Mouse (Mus musculus): ENCODE measurements around the gene Npcd. TPM values are rescaled to one million over a fixed set of nuclear protein-coding genes. Genes with fewer than 3 reads are reported as not detected.
"Not testable (repeated sequence)": the region's sequence is repeated elsewhere in the genome, so short reads cannot be mapped to it uniquely, and the experiment has no call there.

Npcd gene
- polyA plus RNA-seq, 1 experiment from 2014 or later = 0.64 TPM

- Histone ChIP-seq H3K9ac (ENCODE audit: low read depth, low read length) (no peak overlapping the region), H3K36me3 (ENCODE audit: control insufficient read depth, insufficient read depth, low read length) (peaks cover 6% of the 10 kb centered on the region; the same call in 1 of the 2 replicates), H3K27ac (ENCODE audit: low read depth, low read length) (no peak overlapping the region), H3K4me1 (ENCODE audit: control insufficient read depth, insufficient read depth, low read length) (peaks cover 20% of the 10 kb centered on the region; the same call in 1 of the 2 replicates), H3K4me3 (ENCODE audit: low read depth, low read length) (no peak overlapping the region), H3K27me3 (ENCODE audit: control insufficient read depth, insufficient read depth, low read length) (no peaks in the 10 kb centered on the region), H3K9me3 (replicated peaks; ENCODE audit: control insufficient read depth, low read length) (no peaks in the 10 kb centered on the region), H3K4me2 (no peak overlapping the region)
- ATAC-seq (replicated peaks; ENCODE audit: insufficient number of reproducible peaks, low FRiP score, low TSS enrichment) = no peak
- 76% methylated on average over 9 of the region's 9 CpGs for WGBS (ENCODE audit: insufficient replicate concordance)
Measured at GRCm38 (mm10) chr15:79826221-79826935, 7.7 kb downstream of the Npcd start.

GRCm38 (mm10) chr15:79825146-79825825 lies 8.8 kb downstream of the Npcd start:
- Histone ChIP-seq H3K4me3 (ENCODE audit: low read depth, low read length) (no peak overlapping the region), H3K27ac (ENCODE audit: low read depth, low read length) (no peak overlapping the region), H3K4me2 (no peak overlapping the region), H3K27me3 (ENCODE audit: control insufficient read depth, insufficient read depth, low read length) (no peaks in the 10 kb centered on the region), H3K9ac (ENCODE audit: low read depth, low read length) (no peak overlapping the region), H3K9me3 (replicated peaks; ENCODE audit: control insufficient read depth, low read length) (no peaks in the 10 kb centered on the region), H3K4me1 (ENCODE audit: control insufficient read depth, insufficient read depth, low read length) (peaks cover 20% of the 10 kb centered on the region; the same call in 1 of the 2 replicates), H3K36me3 (ENCODE audit: control insufficient read depth, insufficient read depth, low read length) (peaks cover 6% of the 10 kb centered on the region; the same call in 1 of the 2 replicates)
- ATAC-seq (replicated peaks; ENCODE audit: insufficient number of reproducible peaks, low FRiP score, low TSS enrichment) = no peak
- 55% methylated on average over 14 of the region's 14 CpGs for WGBS (ENCODE audit: insufficient replicate concordance)

GRCm38 (mm10) chr15:79823588-79824280 lies 10.3 kb downstream of the Npcd start:
- 62% methylated on average over 19 of the region's 19 CpGs for WGBS (ENCODE audit: insufficient replicate concordance)
- ATAC-seq (replicated peaks; ENCODE audit: insufficient number of reproducible peaks, low FRiP score, low TSS enrichment) = no peak
- Histone ChIP-seq H3K9ac (ENCODE audit: low read depth, low read length) (no peak overlapping the region), H3K27me3 (ENCODE audit: control insufficient read depth, insufficient read depth, low read length) (no peaks in the 10 kb centered on the region), H3K9me3 (replicated peaks; ENCODE audit: control insufficient read depth, low read length) (no peaks in the 10 kb centered on the region), H3K27ac (ENCODE audit: low read depth, low read length) (no peak overlapping the region), H3K4me3 (ENCODE audit: low read depth, low read length) (no peak overlapping the region), H3K4me1 (ENCODE audit: control insufficient read depth, insufficient read depth, low read length) (peaks cover 16% of the 10 kb centered on the region; the same call in 1 of the 2 replicates), H3K36me3 (ENCODE audit: control insufficient read depth, insufficient read depth, low read length) (peaks cover 6% of the 10 kb centered on the region; the same call in 1 of the 2 replicates), H3K4me2 (no peak overlapping the region)

- H3K4me2 ChIP-seq = no peak overlapping the region
- H3K9ac ChIP-seq (ENCODE audit: low read depth, low read length) = no peak overlapping the region; the same call in 1 of the 2 replicates
- H3K4me1 ChIP-seq (ENCODE audit: control insufficient read depth, insufficient read depth, low read length) = peaks cover 14% of the 10 kb centered on the region; the same call in 1 of the 2 replicates
- no peaks in the 10 kb centered on the region for H3K9me3 ChIP-seq (replicated peaks; ENCODE audit: control insufficient read depth, low read length)
- H3K36me3 ChIP-seq (ENCODE audit: control insufficient read depth, insufficient read depth, low read length) = peaks cover 6% of the 10 kb centered on the region; the same call in 1 of the 2 replicates
- no peak overlapping the region for H3K4me3 ChIP-seq (ENCODE audit: low read depth, low read length)
- H3K27me3 ChIP-seq (ENCODE audit: control insufficient read depth, insufficient read depth, low read length) = no peaks in the 10 kb centered on the region
- 47% methylated on average over 13 of the region's 13 CpGs for WGBS (ENCODE audit: insufficient replicate concordance)
- ATAC-seq (replicated peaks; ENCODE audit: insufficient number of reproducible peaks, low FRiP score, low TSS enrichment) = no peak
- no peak overlapping the region for H3K27ac ChIP-seq (ENCODE audit: low read depth, low read length)
Measured at GRCm38 (mm10) chr15:79822265-79823199, 11.5 kb downstream of the Npcd start.

- ATAC-seq (replicated peaks; ENCODE audit: insufficient number of reproducible peaks, low FRiP score, low TSS enrichment) = no peak
- H3K27ac ChIP-seq (ENCODE audit: low read depth, low read length) = no peak overlapping the region
- no peak overlapping the region for H3K4me3 ChIP-seq (ENCODE audit: low read depth, low read length)
- H3K4me1 ChIP-seq (ENCODE audit: control insufficient read depth, insufficient read depth, low read length) = peaks cover 6% of the 10 kb centered on the region; the same call in 1 of the 2 replicates
- H3K9me3 ChIP-seq (replicated peaks; ENCODE audit: control insufficient read depth, low read length) = no peaks in the 10 kb centered on the region
- WGBS (ENCODE audit: insufficient replicate concordance) = 78% methylated on average over 4 of the region's 4 CpGs
- H3K27me3 ChIP-seq (ENCODE audit: control insufficient read depth, insufficient read depth, low read length) = peaks cover 3% of the 10 kb centered on the region; the same call in 1 of the 2 replicates
- no peak overlapping the region for H3K4me2 ChIP-seq
- H3K36me3 ChIP-seq (ENCODE audit: control insufficient read depth, insufficient read depth, low read length) = 0 out of 2 replicates have a peak, but pooled peaks cover 3% of the 10 kb centered on the region
- H3K9ac ChIP-seq (ENCODE audit: low read depth, low read length) = no peak overlapping the region
Measured at GRCm38 (mm10) chr15:79818325-79818724, 15.7 kb downstream of the Npcd start.

GRCm38 (mm10) chr15:79813666-79814258 lies 20.3 kb downstream of the Npcd start:
- H3K9me3 ChIP-seq (replicated peaks; ENCODE audit: control insufficient read depth, low read length) = no peaks in the 10 kb centered on the region
- no peak overlapping the region for H3K4me3 ChIP-seq (ENCODE audit: low read depth, low read length)
- H3K4me1 ChIP-seq (ENCODE audit: control insufficient read depth, insufficient read depth, low read length) = no peaks in the 10 kb centered on the region
- 52% methylated on average over 8 of the region's 8 CpGs for WGBS (ENCODE audit: insufficient replicate concordance)
- no peak overlapping the region for H3K4me2 ChIP-seq
- H3K27ac ChIP-seq (ENCODE audit: low read depth, low read length) = no peak overlapping the region
- H3K36me3 ChIP-seq (ENCODE audit: control insufficient read depth, insufficient read depth, low read length) = no peaks in the 10 kb centered on the region
- no peak for ATAC-seq (replicated peaks; ENCODE audit: insufficient number of reproducible peaks, low FRiP score, low TSS enrichment)
- peaks cover 15% of the 10 kb centered on the region for H3K27me3 ChIP-seq (ENCODE audit: control insufficient read depth, insufficient read depth, low read length)
- no peak overlapping the region for H3K9ac ChIP-seq (ENCODE audit: low read depth, low read length)

GRCm38 (mm10) chr15:79812840-79813239 lies 21.2 kb downstream of the Npcd start:
- H3K4me1 ChIP-seq (ENCODE audit: control insufficient read depth, insufficient read depth, low read length); H3K36me3 ChIP-seq (ENCODE audit: control insufficient read depth, insufficient read depth, low read length); H3K9me3 ChIP-seq (replicated peaks; ENCODE audit: control insufficient read depth, low read length); H3K9ac ChIP-seq (ENCODE audit: low read depth, low read length); H3K27ac ChIP-seq (ENCODE audit: low read depth, low read length); H3K4me3 ChIP-seq (ENCODE audit: low read depth, low read length); ATAC-seq (replicated peaks; ENCODE audit: insufficient number of reproducible peaks, low FRiP score, low TSS enrichment); H3K4me2 ChIP-seq: not testable (repeated sequence)
- WGBS (ENCODE audit: insufficient replicate concordance) = 65% methylated on average over 2 of the region's 2 CpGs
- peaks cover 16% of the 10 kb centered on the region for H3K27me3 ChIP-seq (ENCODE audit: control insufficient read depth, insufficient read depth, low read length)
